Mouse (Mus musculus) brain, embryonic 14.5 days (tissue): Measurements from ENCODE around the gene Lhpp.

Experiments
- CTCF ChIP-seq: fragments of 200-500 bp; IDR thresholded peaks from 2 replicates; pipeline ENCODE4 v1.5.1; 2012; ENCODE audit warnings: inconsistent platforms, mild to moderate bottlenecking, moderate library complexity, borderline replicate concordance; ENCODE audit not compliant: insufficient read depth, insufficient read length; ENCODE audit errors: extremely low read depth
- POLR2A ChIP-seq: fragments of 200-500 bp; IDR thresholded peaks from 2 replicates; pipeline ENCODE4 v1.6.1; 2012; ENCODE audit warnings: mild to moderate bottlenecking, inconsistent platforms, borderline replicate concordance; ENCODE audit not compliant: poor library complexity, insufficient read depth, insufficient read length, severe bottlenecking; ENCODE audit errors: extremely low read depth

DNA sequence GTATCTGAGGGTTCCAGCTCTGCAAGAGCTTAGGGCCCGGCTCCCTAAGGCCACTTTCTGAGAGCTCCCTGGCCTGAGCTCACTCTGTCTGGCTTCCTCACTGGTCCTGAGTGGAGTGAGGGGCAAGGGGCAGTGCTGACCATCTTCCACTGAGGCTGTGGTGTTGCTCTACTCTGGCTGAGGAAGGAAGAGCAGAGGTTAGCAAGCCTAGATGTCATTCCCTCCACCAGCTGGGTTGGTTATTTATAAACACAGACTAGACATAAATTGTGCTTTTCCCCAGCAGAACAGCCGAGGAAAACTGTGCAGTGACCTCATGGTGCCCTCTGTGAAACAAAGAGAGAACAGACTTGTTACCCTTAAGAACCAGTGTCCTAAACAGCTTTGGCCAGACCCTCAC is 77.5 kb downstream of the Lhpp start:
- TF ChIP-seq CTCF (no peak), POLR2A (no peak)
